Mouse (Mus musculus): ENCODE measurements around the gene D2hgdh.
"Not testable (repeated sequence)": the region's sequence is repeated elsewhere in the genome, so short reads cannot be mapped to it uniquely, and the experiment has no call there.

Gene D2hgdh

DNA sequence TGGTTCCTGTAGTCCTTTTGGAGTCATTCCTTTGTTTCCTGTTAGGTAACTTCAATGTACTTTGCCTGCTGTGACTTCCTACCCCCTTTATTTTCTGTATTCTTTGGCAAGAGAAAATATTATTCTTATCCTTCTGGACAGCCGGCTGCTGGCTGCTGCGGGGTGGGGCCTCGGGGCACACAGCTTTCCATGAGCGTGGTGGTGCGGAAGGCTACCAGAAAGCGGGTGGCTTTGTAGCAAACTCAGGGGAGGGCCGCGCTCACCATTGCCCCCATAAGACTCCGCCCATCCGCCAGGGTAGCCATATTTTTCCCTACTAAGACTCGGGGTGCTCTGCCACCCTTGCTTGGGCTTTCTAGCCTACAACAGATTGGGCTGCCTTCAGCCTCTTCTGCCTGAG, 57.1 kb downstream of the D2hgdh start:
- in situ Hi-C loops (cut with MboI; ENCODE audit: unreplicated experiment in 2 of 2), result not testable (repeated sequence)

GRCm38 (mm10) chr1:93890936-93891335, 66.2 kb downstream of the D2hgdh start:
- in situ Hi-C loops (cut with MboI; ENCODE audit: unreplicated experiment in 2 of 2), result not testable (repeated sequence)

DNA sequence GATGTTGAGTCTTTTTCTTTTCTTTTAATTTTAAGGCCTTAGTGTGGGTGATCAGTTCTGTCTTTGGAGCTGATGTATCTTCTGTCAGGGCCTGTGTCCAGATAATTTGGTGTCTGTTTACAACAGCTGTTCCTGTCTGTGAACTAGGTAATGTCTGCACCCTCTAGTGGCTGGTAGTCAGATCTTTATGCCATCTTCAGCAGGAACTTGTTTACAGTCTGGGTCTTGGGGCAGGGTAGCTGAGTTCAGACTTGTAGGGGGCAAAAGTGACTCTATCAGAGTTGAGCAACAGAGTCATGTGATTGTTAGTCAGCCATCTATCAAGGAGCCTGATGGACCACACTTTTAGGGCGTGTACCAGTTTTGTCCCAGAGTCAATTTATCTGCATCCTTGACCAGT, 72.7 kb downstream of the D2hgdh start:
- in situ Hi-C loops (cut with MboI; ENCODE audit: unreplicated experiment in 2 of 2), result not testable (repeated sequence)

DNA sequence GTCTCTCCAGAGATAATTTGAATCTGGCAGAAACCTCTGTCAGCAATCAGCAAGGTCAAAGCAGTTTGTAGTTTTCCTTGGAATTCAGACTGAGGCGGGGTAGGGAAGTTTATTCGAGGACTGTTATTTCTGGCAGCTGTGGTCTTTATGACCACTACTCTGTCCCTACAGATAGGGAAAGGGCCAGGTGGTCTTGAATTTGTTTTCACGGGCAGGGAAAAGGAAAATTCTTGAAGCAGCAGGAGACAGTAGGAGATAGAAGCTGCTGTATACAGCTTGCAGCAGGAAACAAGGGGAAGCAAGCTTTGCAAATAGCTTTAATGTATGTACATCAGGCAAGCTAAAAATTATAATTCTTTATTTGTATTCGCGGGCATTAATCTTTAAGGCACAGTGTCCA, 76.6 kb downstream of the D2hgdh start:
- in situ Hi-C loops (cut with MboI; ENCODE audit: unreplicated experiment in 2 of 2), result not testable (repeated sequence)

All from v-Abl transformed pro-B cells (cell line).